Mouse (Mus musculus) E14TG2a.4 (cell line): Measurements from ENCODE around the gene Gm5134.

Experiments
- CTCF ChIP-seq: conservative IDR thresholded peaks from 2 replicates; pipeline ENCODE4 v1.5.1; 2014; ENCODE audit warnings: low read length
- NANOG ChIP-seq: IDR thresholded peaks from 2 replicates; pipeline ENCODE4 v1.6.1; 2014; ENCODE audit warnings: borderline replicate concordance, low read length, mixed read lengths

DNA sequence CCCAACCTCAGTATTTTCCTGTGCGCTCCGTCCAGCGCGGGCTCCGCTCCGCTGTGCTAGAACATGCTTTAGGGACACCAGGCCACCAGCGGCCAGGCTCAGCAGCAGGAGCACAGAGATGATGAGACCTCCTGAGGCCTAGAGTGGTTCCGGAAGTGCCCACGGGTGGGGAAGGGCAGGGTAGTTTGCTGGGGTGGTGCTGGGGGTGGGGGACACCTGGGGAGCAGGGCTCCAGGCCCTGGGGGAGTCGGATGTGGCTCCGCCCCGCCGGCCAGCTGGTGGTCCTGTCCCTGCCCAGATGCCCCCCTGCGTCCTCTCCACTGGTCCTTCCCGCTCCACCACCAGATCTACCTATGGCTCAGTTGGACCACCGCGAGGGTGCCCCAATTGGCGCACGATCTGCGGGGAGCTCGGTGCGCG is 3.5 kb upstream of the Gm5134 start:
- no peak for TF ChIP-seq CTCF
- TF ChIP-seq NANOG: no peak
